Mouse (Mus musculus) stomach, postnatal 0 days (tissue): ENCODE measurements around the gene Gpr108.

ENCODE experiments used
- CTCF ChIP-seq: IDR thresholded peaks from 2 replicates; pipeline ENCODE4 v1.5.1; 2016; ENCODE audit warnings: antibody characterized with exemption, low read depth, mild to moderate bottlenecking, moderate library complexity
- EP300 ChIP-seq: optimal IDR thresholded peaks from 2 replicates; pipeline ENCODE3; 2016; ENCODE audit warnings: antibody characterized with exemption

DNA sequence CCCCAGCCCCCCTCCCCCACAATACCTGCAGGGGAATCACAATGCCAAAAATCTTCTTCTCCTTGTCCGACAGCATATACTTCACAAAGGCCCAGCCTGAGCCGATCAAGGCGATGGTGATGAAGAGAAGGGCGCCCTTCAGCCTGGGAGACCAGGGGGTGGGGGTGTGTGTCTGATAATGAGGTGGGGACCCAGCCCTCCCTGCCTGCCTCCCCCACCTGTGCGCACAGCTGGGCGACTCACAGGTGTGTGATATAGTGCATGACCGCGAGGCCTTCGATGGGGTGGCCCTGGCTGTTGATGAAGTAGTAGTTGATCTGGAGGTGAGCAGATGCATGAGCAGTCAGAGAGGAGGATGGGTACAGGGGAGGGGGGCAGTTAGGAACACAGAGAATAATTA, 11.1 kb downstream of the Gpr108 start:
- no peak for TF ChIP-seq EP300
- TF ChIP-seq CTCF: no peak
